Mouse (Mus musculus) frontal cortex, adult (tissue): ENCODE measurements at regions not wholly inside any gene's neighbourhood (a gene's known extent, or its start where the extent isn't known, plus 50 kb on each side); places are given as distances from the start of the nearest gene placed in this dataset.

Source experiments
- ATAC-seq: cut with Nextera tagmentation; 2 replicates; pipeline ENCODE4 v1.9.2; 2017; ENCODE audit warnings: mild to moderate bottlenecking, moderate library complexity, mixed read lengths; ENCODE audit not compliant: low TSS enrichment

DNA sequence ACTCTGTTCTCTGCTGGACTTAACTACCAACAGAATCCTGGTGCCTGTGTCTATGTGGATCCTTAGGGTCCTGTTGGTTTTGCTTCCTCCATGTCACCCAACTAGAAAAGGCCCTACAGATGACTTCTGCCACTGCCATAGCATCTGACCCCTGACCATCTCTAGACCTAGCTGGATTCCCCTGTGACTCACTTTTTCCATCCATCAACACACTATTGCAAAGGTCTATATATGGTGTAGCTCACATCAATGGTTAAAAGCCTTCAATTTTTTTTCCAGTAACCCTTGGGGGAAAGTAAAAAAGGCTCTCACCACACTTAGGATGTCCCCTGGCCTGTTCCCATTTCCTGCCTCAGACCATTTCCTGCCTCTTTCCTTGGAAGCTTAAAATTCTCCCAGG lies 460.2 kb upstream of the Mki67 start:
- no peak for ATAC-seq

DNA sequence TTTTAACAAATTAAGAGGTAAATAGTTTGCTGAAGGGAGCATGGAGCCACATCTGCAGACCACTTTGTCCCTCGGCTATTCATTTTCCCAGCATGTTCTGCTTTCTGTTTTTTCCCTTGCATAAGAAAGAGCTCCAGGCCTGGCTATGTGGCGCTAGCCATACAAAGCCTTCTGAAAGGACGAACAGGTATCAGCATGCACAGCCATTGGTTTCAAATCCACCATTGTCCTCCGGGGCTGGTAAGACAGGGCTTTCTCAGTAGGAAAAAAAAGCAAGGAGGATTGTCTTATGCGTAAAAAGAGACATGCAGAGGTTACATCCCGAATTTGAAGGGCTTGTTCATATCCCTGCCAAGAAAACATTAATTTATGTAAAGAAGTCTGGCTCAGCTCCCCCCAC lies 464.8 kb upstream of the Mki67 start:
- no peak for ATAC-seq

DNA sequence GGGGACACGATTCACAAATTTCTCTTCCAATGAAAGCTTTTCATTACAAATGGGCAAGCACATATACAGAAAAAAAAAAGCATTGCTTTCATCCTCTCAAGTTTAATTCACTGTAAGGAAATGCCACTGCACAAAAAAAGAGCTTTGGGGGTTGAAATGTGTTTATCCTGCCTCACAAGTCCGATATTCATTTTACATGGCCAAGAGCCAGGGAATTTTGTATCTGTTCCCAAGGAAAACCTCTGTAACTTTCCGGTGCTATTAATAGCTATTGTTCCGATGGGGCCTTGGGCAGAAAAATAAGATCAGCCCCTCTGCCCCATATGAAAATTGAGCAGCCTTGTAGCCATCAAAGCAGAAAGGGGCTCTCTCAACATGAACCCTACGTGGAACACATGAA lies 465.9 kb upstream of the Mki67 start:
- no peak for ATAC-seq

DNA sequence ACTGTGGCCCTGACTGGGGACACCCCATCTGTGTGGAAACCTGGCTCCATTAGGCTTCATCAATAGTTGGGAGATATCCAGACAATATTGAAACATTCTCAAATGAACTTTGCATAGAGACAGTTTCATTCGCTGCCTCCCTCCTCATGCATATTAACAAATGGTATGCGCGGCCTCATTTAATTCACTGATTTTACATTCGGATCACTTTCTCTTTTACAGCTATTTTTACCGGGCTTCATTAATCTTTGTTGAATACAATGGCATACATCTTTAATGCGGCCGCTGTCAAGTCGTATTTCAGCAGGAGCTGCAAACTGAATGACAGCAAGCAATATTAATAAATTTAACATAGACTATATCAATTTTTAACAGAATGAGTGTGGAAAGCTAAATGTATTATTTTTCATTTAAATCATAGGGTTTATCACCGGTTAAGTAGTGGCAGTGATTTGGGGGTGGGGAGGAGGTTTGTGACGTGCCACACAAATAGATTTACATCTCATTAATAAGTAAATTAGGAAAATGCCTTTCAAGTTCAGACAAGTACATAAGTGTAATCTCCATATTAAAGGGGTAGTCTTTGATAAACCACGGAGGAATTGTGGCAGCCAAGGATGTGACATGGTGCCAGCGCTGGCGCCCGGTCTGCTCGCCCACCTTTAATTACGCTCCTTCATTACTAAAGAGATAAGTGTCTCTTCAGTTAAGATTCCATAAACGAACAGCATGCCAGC lies 480.4 kb upstream of the Mki67 start:
- no peak for ATAC-seq

GRCm38 (mm10) chr7:136208879-136209278 lies 492.7 kb upstream of the Mki67 start:
- no peak for ATAC-seq

GRCm38 (mm10) chr7:136209299-136210171 lies 493.4 kb upstream of the Mki67 start:
- ATAC-seq: no peak

DNA sequence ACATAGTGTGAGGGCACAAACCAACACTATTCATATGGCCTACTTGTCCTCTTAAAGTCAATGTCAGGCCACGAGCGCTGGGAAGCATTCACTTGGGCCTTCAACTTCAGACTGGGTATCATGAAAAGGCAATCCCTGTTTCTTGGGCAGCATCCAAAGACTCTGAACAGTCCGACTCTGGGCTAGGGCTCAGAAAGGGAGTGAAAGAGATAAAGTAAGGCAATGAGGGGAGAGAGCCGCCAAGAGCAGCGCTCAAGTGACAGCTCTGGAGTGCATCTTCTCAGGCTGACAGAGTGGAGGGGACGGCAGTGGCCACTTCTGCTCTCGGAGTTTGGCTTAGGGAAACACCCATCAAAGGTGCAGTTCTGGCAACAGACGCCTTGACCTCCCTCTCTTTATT lies 496.3 kb upstream of the Mki67 start:
- no peak for ATAC-seq

- no peak for ATAC-seq
Measured at GRCm38 (mm10) chr7:136213057-136213961, 497.1 kb upstream of the Mki67 start.

DNA sequence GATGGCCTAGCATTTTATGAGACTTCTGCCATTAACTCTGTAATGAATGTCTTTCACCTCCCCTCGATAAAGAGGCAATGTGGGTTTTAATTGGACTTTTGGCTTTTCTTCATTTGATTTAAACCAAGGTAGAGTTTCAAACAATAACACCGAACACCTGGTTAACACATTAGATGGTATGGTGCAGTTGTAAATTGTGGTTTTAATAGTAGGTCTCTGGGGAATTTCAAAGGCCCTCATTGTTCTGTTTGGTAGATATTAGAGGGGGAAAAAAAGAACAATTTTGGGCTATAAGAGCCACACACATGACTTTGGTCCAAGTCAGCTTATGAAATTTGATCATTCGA lies 497.8 kb upstream of the Mki67 start:
- no peak for ATAC-seq

DNA sequence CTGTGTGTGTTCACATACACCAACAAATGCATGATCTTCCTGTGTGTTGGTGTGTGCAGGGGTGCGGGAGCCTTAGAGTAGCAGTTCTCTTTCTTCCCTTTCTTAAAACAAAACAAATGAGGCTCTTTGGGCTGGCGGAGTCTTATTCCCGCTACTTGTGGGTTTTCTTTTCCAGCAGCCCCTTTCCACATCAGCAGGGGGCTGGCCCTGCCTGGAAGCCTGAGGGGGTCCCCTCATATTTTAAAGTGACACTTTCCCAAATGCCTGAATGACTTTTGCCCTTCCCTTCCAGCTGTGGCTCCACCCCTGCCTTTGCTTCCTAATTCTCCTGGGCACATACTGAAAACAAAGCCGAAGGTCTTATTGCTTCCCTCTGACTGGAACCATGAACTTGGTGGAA lies 498.3 kb upstream of the Mki67 start:
- no peak for ATAC-seq

DNA sequence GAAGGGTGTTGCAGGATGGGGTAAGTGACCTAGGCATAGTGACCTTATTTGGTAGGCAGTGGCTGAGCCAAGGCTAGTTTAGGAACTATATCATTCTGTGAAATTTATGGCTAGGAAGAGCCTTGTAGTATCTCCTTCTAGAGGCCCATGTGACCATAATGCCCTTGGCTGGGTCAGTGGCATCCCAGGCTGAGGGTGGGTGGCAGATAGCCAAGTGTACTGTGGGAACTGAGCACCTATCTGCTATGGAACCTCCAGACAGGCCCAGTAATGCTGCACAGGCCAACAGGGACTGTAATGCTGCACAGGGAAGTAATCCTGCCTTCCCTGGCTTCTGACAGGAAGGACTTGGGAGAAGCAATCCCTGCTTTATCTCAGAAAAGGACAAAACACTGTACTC lies 500.6 kb upstream of the Mki67 start:
- no peak for ATAC-seq

GRCm38 (mm10) chr7:136219564-136220244 lies 503.5 kb upstream of the Mki67 start:
- no peak for ATAC-seq

DNA sequence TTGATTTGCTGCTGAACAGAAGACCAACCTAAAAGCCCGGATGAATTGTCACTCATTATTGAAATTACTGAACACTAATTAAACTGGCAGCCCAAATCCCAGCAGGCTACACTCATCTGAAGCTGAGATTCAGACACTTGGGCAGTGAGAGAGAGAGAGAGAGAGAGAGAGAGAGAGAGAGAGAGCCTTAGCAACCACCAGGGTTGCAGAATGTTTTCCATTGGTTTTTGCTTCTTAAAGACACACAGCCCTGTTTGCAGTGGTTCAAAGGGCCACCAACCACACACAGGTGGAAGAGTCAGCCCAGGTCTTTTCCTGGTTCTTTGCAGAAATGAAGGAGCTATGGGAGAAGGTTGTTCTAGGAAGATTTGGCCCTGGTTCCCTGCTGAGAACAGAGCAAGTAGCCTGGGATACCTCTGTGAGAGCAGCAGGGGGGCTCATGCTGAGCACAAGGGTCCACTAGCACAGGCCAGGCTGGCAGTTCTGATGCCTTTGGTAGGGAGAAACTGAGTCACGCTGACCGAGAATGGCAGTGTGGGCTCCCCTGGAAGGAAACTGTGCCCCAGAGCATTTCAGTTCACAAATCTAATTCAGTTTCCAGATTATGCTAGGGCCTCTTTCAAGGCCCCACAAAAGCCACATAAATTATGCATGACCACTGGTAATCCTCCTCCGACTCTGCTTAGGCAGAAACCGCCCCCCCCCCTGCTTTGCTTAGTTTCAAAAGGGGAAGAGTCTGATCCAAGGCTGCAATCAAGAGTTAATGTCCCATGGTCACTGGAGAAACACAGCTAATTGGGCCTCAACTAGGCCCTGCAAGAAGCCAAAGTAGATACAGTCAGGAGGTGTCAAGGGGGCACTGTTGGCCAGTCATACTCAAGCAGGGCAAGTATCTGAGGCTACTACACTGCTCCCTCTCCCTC lies 504.3 kb upstream of the Mki67 start:
- no peak for ATAC-seq

DNA sequence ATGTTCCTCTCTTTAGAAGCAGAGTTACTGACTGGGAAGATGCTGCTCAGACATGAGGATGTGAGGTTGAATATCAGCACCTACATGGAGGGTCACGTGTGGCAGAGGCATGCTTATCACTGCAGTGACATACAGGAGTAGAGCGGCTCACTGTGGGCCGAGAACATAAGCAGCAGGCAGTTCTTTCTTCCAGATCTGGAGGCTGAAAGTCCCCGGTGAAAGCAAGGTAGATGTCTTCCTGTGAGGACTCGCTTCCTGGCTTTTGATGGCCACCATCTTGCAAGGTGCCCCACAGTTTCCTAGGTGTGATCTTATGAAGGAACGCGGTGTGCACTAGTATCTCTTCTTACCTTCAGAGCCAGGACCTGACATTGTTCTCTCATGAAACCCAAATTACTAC lies 505.5 kb upstream of the Mki67 start:
- no peak for ATAC-seq

DNA sequence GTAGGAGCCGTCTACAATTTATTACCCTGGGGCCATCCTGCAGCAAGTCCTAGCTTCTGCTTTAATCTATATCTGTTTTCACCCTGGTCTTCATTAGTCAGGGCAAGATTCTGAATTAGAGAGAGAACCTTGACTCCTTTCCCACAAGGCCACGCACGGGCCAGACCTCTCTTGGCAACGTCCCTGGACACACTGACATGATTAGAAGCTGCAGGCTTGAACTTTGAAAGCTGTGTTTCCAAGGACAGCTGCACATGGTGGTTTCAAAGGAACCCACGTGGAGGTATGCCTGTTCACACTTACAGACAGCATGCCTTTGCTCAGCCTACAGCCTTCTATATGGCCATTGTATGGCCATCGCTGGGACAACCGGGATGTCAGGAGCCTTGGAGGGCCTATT lies 509.9 kb upstream of the Mki67 start:
- no peak for ATAC-seq

DNA sequence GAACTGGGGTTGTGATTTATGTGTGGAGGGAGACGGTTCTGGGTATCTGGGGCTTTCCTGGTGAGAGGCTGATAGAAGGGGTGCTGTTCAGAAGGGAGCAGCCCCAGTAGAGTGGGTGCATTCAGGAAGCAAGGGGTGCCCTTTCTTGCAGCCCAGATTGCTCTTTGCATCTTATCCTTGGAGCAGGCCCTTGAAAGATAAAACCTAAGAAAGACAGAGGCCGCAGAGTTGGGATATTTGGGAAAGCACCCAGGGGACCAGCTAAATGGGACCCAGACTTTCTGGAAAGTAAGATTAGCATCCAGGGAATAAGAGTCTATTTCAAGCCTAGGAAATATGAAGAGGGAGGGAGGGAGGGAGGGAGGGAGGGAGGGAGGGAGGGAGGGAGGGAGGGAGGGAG lies 512.2 kb upstream of the Mki67 start:
- no peak for ATAC-seq

- no peak for ATAC-seq
Measured at GRCm38 (mm10) chr7:136229592-136229991, 513.4 kb upstream of the Mki67 start.

DNA sequence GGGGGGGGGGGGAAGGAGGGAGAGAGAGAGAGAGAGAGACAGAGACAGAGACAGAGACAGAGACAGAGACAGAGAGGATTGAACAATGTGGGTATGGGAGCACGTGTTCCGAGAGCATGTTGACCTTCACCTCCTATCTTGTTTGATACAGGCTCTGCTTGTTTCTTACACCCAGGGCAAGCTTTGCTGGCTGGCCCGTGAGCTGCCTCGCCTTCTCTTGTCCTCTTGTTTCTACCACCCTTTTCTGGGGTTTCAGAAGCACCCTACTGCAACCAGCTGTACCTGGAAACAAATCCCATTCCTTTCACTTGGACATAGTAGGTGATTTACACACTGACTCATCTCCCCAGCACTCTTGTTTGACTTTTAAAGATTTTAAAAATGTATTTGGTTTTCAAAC lies 516.0 kb upstream of the Mki67 start:
- ATAC-seq: no peak

GRCm38 (mm10) chr7:136235563-136235962 lies 519.4 kb upstream of the Mki67 start:
- no peak for ATAC-seq

DNA sequence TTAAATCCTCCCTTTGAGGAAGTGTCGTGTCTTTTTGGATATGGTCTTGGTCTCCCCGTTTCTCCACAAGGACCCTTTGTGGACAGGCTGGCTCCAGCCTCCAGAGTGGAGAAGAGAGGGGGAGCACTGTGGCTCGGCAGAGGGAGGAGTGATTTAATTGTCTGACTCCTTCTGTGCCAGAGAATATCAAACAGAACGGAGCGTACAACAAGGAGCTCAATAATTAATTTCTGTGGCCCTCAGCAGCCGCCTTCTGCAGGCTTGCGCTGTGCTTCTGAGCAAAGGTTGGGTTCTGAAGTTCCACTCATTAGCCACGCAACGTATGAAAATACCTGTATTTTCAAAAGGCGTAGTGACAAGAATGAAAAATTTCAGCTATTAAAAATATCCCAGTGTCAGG lies 520.2 kb upstream of the Mki67 start:
- no peak for ATAC-seq

GRCm38 (mm10) chr7:136265691-136266090 lies 549.5 kb upstream of the Mki67 start:
- ATAC-seq: no peak
